ENCODE assay signal across 9 mouse cellular contexts in the genomic region with DNA sequence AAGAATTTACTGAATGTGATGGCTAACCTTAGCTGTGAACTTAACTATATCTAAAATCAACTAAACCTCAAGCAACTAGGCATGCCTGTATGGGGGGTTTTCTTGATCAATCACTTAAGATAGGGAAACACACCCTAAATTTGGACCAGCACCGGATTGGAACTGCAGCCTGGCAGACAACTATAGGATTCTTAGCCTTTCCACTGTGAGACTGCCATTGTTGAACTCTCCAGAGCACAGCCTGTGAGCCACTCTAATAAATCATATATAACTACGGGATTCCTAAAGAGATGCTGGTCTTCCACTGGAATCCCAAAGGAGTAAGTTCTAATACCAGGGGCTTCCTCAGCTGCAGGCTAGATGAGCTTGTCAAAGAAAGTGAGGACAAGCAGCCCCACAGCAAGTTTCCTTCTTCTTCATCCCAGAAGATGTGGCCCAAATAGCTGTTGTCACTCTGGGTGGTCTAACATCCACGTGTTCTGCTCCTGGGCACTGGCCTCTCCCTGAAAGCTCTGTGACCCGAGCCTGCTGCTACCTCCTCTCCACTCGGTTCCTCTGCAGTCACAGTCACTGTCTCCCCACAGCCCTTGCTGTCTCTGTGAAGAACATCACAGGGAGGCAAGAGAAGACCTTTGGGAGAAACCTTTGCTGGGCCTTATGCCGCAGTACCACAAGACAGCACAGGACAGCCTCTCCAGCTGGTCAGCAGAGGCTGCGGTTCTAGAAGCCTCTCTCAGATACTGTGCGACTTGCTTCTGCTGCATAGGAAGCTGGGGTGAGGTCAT. TPM values are rescaled to one million over a fixed set of nuclear protein-coding genes. Genes with fewer than 3 reads are reported as not detected.
DNase-seq lines count a peak whose midpoint lies in the region; ATAC-seq and TF ChIP-seq lines count a peak whose summit lies in the region.
"Had no signal": no experiment of that assay in that cellular context is flagged by ENCODE, and none has a peak within 500 bp of the region (broad histone marks: within the 10 kb centered on the region; RNA-seq: fewer than 3 reads in every experiment).

No protein-coding gene starts in this region.

- no peak overlapping the region for H3K27ac ChIP-seq in forebrain, embryonic 11.5 days (ENCODE audit: low read depth, low read length)
- H3K27ac ChIP-seq in forebrain, embryonic 16.5 days (ENCODE audit: low read length): no peak overlapping the region
- peak overlapping the region; percentile 75; the same call in 1 of the 2 replicates for H3K27ac ChIP-seq in liver, adult 2 months (replicated peaks; ENCODE audit: insufficient read depth, low read depth, low read length)
- H3K27ac ChIP-seq in liver, embryonic 12.5 days: no peak overlapping the region
- peak overlapping the region; percentile 34 for H3K27ac ChIP-seq in heart, embryonic 12.5 days (ENCODE audit: poor library complexity, severe bottlenecking)
- H3K27ac ChIP-seq in midbrain, embryonic 14.5 days (replicated peaks; ENCODE audit: low read depth, low read length): no peak overlapping the region
- H3K27ac ChIP-seq: liver, embryonic 13.5 days had no signal

- peaks cover 2% of the 10 kb centered on the region; the same call in 1 of the 2 replicates for H3K4me1 ChIP-seq in forebrain, embryonic 11.5 days (replicated peaks; ENCODE audit: control insufficient read depth, insufficient read depth, low read length)
- H3K4me1 ChIP-seq in forebrain, embryonic 16.5 days (replicated peaks; ENCODE audit: control insufficient read depth, insufficient read depth, low read length): peaks cover 7% of the 10 kb centered on the region
- peaks cover 15% of the 10 kb centered on the region; the same call in 1 of the 2 replicates for H3K4me1 ChIP-seq in liver, adult 2 months (ENCODE audit: control insufficient read depth, insufficient read depth, low read length)
- H3K4me1 ChIP-seq in liver, embryonic 12.5 days: peaks cover 12% of the 10 kb centered on the region
- peaks cover 15% of the 10 kb centered on the region for H3K4me1 ChIP-seq in heart, embryonic 12.5 days (replicated peaks)
- no peaks in the 10 kb centered on the region for H3K4me1 ChIP-seq in midbrain, embryonic 14.5 days (ENCODE audit: control insufficient read depth, insufficient read depth, low read length)

- H3K4me3 ChIP-seq in forebrain, embryonic 11.5 days (ENCODE audit: low read depth, low read length): no peak overlapping the region
- no peak overlapping the region for H3K4me3 ChIP-seq in forebrain, embryonic 16.5 days (replicated peaks; ENCODE audit: low read length)
- no peak overlapping the region for H3K4me3 ChIP-seq in liver, adult 2 months (ENCODE audit: insufficient read depth, low read depth, low read length)
- no peak overlapping the region for H3K4me3 ChIP-seq in liver, embryonic 12.5 days
- no peak overlapping the region for H3K4me3 ChIP-seq in heart, embryonic 12.5 days
- peak overlapping the region; percentile 4 for H3K4me3 ChIP-seq in myocyte
- no peak overlapping the region for H3K4me3 ChIP-seq in midbrain, embryonic 14.5 days (replicated peaks; ENCODE audit: low read depth, low read length)
- H3K4me3 ChIP-seq: liver, embryonic 13.5 days had no signal

- TF ChIP-seq POLR2A in liver, adult 2 months (IDR thresholded peaks at IDR 0.05; ENCODE audit: extremely low read depth, insufficient read depth, low read length): no peak
- TF ChIP-seq POLR2A in myocyte (IDR thresholded peaks at IDR 0.05; ENCODE audit: insufficient read length, low read depth): no peak

- H3K9ac ChIP-seq in forebrain, embryonic 11.5 days (ENCODE audit: low read length): no peak overlapping the region
- no peak overlapping the region for H3K9ac ChIP-seq in forebrain, embryonic 16.5 days (replicated peaks; ENCODE audit: low read depth, low read length)
- no peak overlapping the region for H3K9ac ChIP-seq in liver, adult 2 months (ENCODE audit: low read depth, low read length)
- H3K9ac ChIP-seq in liver, embryonic 12.5 days: no peak overlapping the region
- no peak overlapping the region for H3K9ac ChIP-seq in heart, embryonic 12.5 days
- no peak overlapping the region for H3K9ac ChIP-seq in midbrain, embryonic 14.5 days (replicated peaks; ENCODE audit: low read length)

- no peak for TF ChIP-seq CTCF in liver, adult 2 months (IDR thresholded peaks at IDR 0.05; ENCODE audit: low read depth, low read length)

- H3ac ChIP-seq in myocyte (ENCODE audit: control insufficient read depth, insufficient read length): no peak overlapping the region

- no peak overlapping the region for H3K4me2 ChIP-seq in forebrain, embryonic 11.5 days (ENCODE audit: low read depth, low read length, severe bottlenecking)
- H3K4me2 ChIP-seq in forebrain, embryonic 16.5 days (ENCODE audit: low read length): no peak overlapping the region
- no peak overlapping the region for H3K4me2 ChIP-seq in liver, embryonic 12.5 days
- no peak overlapping the region for H3K4me2 ChIP-seq in heart, embryonic 12.5 days
- H3K4me2 ChIP-seq in myocyte (ENCODE audit: low read depth): no peak overlapping the region
- no peak overlapping the region for H3K4me2 ChIP-seq in midbrain, embryonic 14.5 days (ENCODE audit: low read length)

- no peaks in the 10 kb centered on the region for H3K9me3 ChIP-seq in forebrain, embryonic 11.5 days (ENCODE audit: control insufficient read depth, low read length)
- no peaks in the 10 kb centered on the region for H3K9me3 ChIP-seq in forebrain, embryonic 16.5 days (ENCODE audit: control insufficient read depth, low read length)
- no peaks in the 10 kb centered on the region for H3K9me3 ChIP-seq in liver, embryonic 12.5 days (replicated peaks)
- no peaks in the 10 kb centered on the region for H3K9me3 ChIP-seq in heart, embryonic 12.5 days (replicated peaks)
- H3K9me3 ChIP-seq in midbrain, embryonic 14.5 days (ENCODE audit: control insufficient read depth, low read length): no peaks in the 10 kb centered on the region
- H3K9me3 ChIP-seq: liver, embryonic 13.5 days had no signal

- no peaks in the 10 kb centered on the region for H3K27me3 ChIP-seq in forebrain, embryonic 11.5 days (ENCODE audit: control insufficient read depth, insufficient read depth, low read length)
- H3K27me3 ChIP-seq in forebrain, embryonic 16.5 days (replicated peaks; ENCODE audit: control insufficient read depth, insufficient read depth, low read length): no peaks in the 10 kb centered on the region
- no peaks in the 10 kb centered on the region for H3K27me3 ChIP-seq in liver, adult 2 months (ENCODE audit: control insufficient read depth, insufficient read depth, low read length)
- no peaks in the 10 kb centered on the region for H3K27me3 ChIP-seq in liver, embryonic 12.5 days (replicated peaks)
- no peaks in the 10 kb centered on the region for H3K27me3 ChIP-seq in heart, embryonic 12.5 days (replicated peaks)
- no peaks in the 10 kb centered on the region for H3K27me3 ChIP-seq in myocyte (ENCODE audit: control insufficient read depth, insufficient read depth, insufficient read length)
- H3K27me3 ChIP-seq in midbrain, embryonic 14.5 days (ENCODE audit: control insufficient read depth, insufficient read depth, low read length): no peaks in the 10 kb centered on the region
- H3K27me3 ChIP-seq: liver, embryonic 13.5 days had no signal

- no peaks in the 10 kb centered on the region for H3K36me3 ChIP-seq in forebrain, embryonic 11.5 days (ENCODE audit: control insufficient read depth, insufficient read depth, low read length)
- H3K36me3 ChIP-seq in forebrain, embryonic 16.5 days (ENCODE audit: control insufficient read depth, insufficient read depth): no peaks in the 10 kb centered on the region
- no peaks in the 10 kb centered on the region for H3K36me3 ChIP-seq in liver, adult 2 months (ENCODE audit: control insufficient read depth, insufficient read depth, low read length)
- no peaks in the 10 kb centered on the region for H3K36me3 ChIP-seq in liver, embryonic 12.5 days
- H3K36me3 ChIP-seq in heart, embryonic 12.5 days: no peaks in the 10 kb centered on the region
- no peaks in the 10 kb centered on the region for H3K36me3 ChIP-seq in myocyte (ENCODE audit: control insufficient read depth, insufficient read depth)
- no peaks in the 10 kb centered on the region for H3K36me3 ChIP-seq in midbrain, embryonic 14.5 days (ENCODE audit: control insufficient read depth, insufficient read depth, low read length)
- H3K36me3 ChIP-seq: liver, embryonic 13.5 days had no signal

- WGBS in forebrain, embryonic 11.5 days: 76% methylated on average over 8 of the region's 8 CpGs
- WGBS in forebrain, embryonic 16.5 days: 81% methylated on average over 8 of the region's 8 CpGs
- 88% methylated on average over 8 of the region's 8 CpGs for WGBS in liver, adult 2 months
- WGBS in liver, embryonic 12.5 days (ENCODE audit: insufficient replicate concordance): 62% methylated on average over 8 of the region's 8 CpGs
- 55% methylated on average over 8 of the region's 8 CpGs for WGBS in heart, embryonic 12.5 days
- 77% methylated on average over 8 of the region's 8 CpGs for WGBS in midbrain, embryonic 14.5 days

- no peak for ATAC-seq in forebrain, embryonic 11.5 days (replicated peaks; ENCODE audit: low FRiP score)
- no peak for ATAC-seq in forebrain, embryonic 16.5 days
- ATAC-seq in liver, embryonic 12.5 days: no peak
- ATAC-seq in heart, embryonic 12.5 days (ENCODE audit: insufficient number of reproducible peaks, low FRiP score): 0 out of 2 replicates have a peak, but pooled peaks have one; percentile 43
- ATAC-seq in midbrain, embryonic 14.5 days (ENCODE audit: low FRiP score, low TSS enrichment): no peak

- no peaks in the 10 kb centered on the region for H3K79me2 ChIP-seq in liver, adult 2 months (ENCODE audit: control insufficient read depth, insufficient read depth, low read length)
- no peaks in the 10 kb centered on the region for H3K79me2 ChIP-seq in myocyte (ENCODE audit: control insufficient read depth, insufficient read depth)

- DNase-seq in forebrain, embryonic 11.5 days (ENCODE audit: low spot score): peak; percentile 47
- DNase-seq in liver, adult 2 months (ENCODE audit: extremely low read depth, low read depth, low spot score): no peak
- no peak for DNase-seq in midbrain, embryonic 14.5 days
- DNase-seq in frontal cortex, postnatal 14 days (ENCODE audit: low spot score in 2 of 2): no peak

TF ChIP-seq in myocyte, 11 proteins besides CTCF, POLR2A, EP300 and RAD21 (continues in another document):
- TF ChIP-seq MYOG (IDR thresholded peaks at IDR 0.05; ENCODE audit: control insufficient read depth in 1 of 3, insufficient read depth in 1 of 3, insufficient read length in 2 of 3, low read depth in 2 of 3) (no peak), MYOD1 (IDR thresholded peaks at IDR 0.05; ENCODE audit: control insufficient read depth in 1 of 3, insufficient read length in 2 of 3, low read depth in 2 of 3) (no peak)

RNA-seq across cellular contexts. Expression of a gene that starts 28.9 kb away (rescaled TPM):
- polyA plus RNA-seq in forebrain, embryonic 11.5 days (2014; fragmentation: Nextera tagmentation; extraction: Ambion mirVana): 355 and 371 TPM in 2 replicates
- 505 and 535 TPM in 2 replicates for polyA plus RNA-seq in forebrain, embryonic 16.5 days (2015; fragmentation: Nextera tagmentation; extraction: Ambion mirVana)
- total RNA-seq in liver, adult 2 months (2014; rRNA removed): 20.6 and 29.9 TPM in 2 replicates
- polyA plus RNA-seq in liver, adult 2 months (2012; rRNA removed): 20.2 and 23.4 TPM in 2 replicates
- polyA plus RNA-seq in liver, embryonic 12.5 days (2016; fragmentation: Nextera tagmentation; extraction: Ambion mirVana): 56.4 and 61.6 TPM in 2 replicates
- polyA plus RNA-seq in heart, embryonic 12.5 days (2016; fragmentation: Nextera tagmentation; extraction: Ambion mirVana): 222 and 233 TPM in 2 replicates
- polyA plus RNA-seq in myocyte (2012; fragmentation: generic; extraction: Trizol): 35.1 TPM
- polyA plus RNA-seq in midbrain, embryonic 14.5 days (2014; fragmentation: Nextera tagmentation; extraction: Ambion mirVana): 610 and 743 TPM in 2 replicates

Comparison
In these comparisons a context has a peak if more than half of its experiments do, and no peak if none do; other contexts are left out.
1. H3K27ac ChIP-seq: peak in liver, adult 2 months (single experiment) and heart, embryonic 12.5 days (single experiment); none in forebrain, embryonic 11.5 days (single experiment), forebrain, embryonic 16.5 days (single experiment), liver, embryonic 12.5 days (single experiment) and midbrain, embryonic 14.5 days (single experiment).